ENCODE assay signal across 8 mouse cellular contexts in genomic region chr5:3516481-3517075, GRCm38 (mm10). TPM values are rescaled to one million over a fixed set of nuclear protein-coding genes. Genes with fewer than 3 reads are reported as not detected.
DNase-seq lines count a peak whose midpoint lies in the region; ATAC-seq lines count a peak whose summit lies in the region.

No protein-coding gene starts in this region.

- peak; percentile 30 for DNase-seq in ovary, adult 18-20 months (ENCODE audit: low spot score)
- DNase-seq in ovary, postnatal 10 days (ENCODE audit: low spot score): no peak
- peak; percentile 19 for DNase-seq in embryo, embryonic 10 days (ENCODE audit: low spot score)
- DNase-seq in heart, postnatal 4 days: peak; percentile 66
- DNase-seq in layer of hippocampus, adult 11-12 months (ENCODE audit: low spot score): peak; percentile 48
- peak; percentile 40 for DNase-seq in right cerebral cortex, postnatal 4 days
- no peak for DNase-seq in spleen, postnatal 4 days (ENCODE audit: low spot score in 2 of 2)

- ATAC-seq in megakaryocyte, adult 5-6 weeks (ENCODE audit: poor library complexity, severe bottlenecking): peak; percentile 85

RNA-seq across cellular contexts. Expression of gene Fam133b, which starts 27.1 kb away (rescaled TPM):
- 10 to 100 TPM; 23.1 to 24.3 TPM for total RNA-seq in heart, postnatal 4 days (2021)
- total RNA-seq in megakaryocyte, adult 5-6 weeks (2015): 37.1 and 39.5 TPM in 2 replicates
- total RNA-seq in megakaryocyte, adult 5-6 weeks (2017): 47.1 and 50.9 TPM in 2 replicates

RNA-seq across cellular contexts. Expression of gene 1700109H08Rik, which starts 54.8 kb away (rescaled TPM):
- total RNA-seq in heart, postnatal 4 days (2021): 1 to 10 TPM; 3.9 to 4.2 TPM
- 4.5 and 12.2 TPM in 2 replicates for total RNA-seq in megakaryocyte, adult 5-6 weeks (2015)
- total RNA-seq in megakaryocyte, adult 5-6 weeks (2017): 4.9 and 5.0 TPM in 2 replicates

Comparison
In these comparisons a context has a peak if more than half of its experiments do, and no peak if none do; other contexts are left out.
1. DNase-seq: peak in ovary, adult 18-20 months (single experiment), embryo, embryonic 10 days (single experiment), heart, postnatal 4 days (single experiment), layer of hippocampus, adult 11-12 months (single experiment) and right cerebral cortex, postnatal 4 days (single experiment); none in ovary, postnatal 10 days (single experiment) and spleen, postnatal 4 days (0 of 2).